Mouse (Mus musculus): ENCODE data around the gene Pex7. TPM values are rescaled to one million over a fixed set of nuclear protein-coding genes. Genes with fewer than 3 reads are reported as not detected.
A peak's percentile ranks its signal among the peaks of the same experiment; 100 is the strongest.

Gene Pex7
- total RNA-seq, 2 experiments from 2014 or later, result 22.8 to 23.2 TPM

DNA sequence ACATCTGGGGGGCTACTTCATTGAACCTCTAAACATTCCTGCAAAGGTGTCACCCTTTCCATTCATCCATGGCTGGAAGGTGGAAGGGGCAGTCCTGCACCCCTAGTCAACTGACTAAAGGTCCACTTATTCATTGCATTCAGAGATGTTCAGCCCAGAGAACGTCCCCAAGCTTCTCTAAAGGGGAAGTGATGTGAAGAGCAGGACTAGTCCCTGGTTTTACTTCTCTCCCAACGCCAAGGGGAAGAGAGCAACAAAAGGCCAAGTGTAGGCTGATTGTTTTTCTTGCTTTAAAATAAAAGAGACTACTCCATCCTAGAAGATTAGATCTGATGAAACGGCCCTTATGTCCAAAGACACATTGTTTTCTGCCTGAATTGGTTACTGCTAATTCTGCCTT lies 27.1 kb downstream of the Pex7 start:
- DNase-seq (ENCODE audit: low spot score in 2 of 2), result no peak

- DNase-seq (ENCODE audit: low spot score in 2 of 2), result no peak
Observed at GRCm38 (mm10) chr10:19879161-19879560, 28.3 kb downstream of the Pex7 start.

GRCm38 (mm10) chr10:19877679-19878078 lies 29.8 kb downstream of the Pex7 start:
- no peak for DNase-seq (ENCODE audit: low spot score in 2 of 2)

GRCm38 (mm10) chr10:19877257-19877656 lies 30.2 kb downstream of the Pex7 start:
- DNase-seq (ENCODE audit: low spot score in 2 of 2), result no peak

- no peak for DNase-seq (ENCODE audit: low spot score in 2 of 2)
Observed at GRCm38 (mm10) chr10:19876669-19877068, 30.8 kb downstream of the Pex7 start.

DNA sequence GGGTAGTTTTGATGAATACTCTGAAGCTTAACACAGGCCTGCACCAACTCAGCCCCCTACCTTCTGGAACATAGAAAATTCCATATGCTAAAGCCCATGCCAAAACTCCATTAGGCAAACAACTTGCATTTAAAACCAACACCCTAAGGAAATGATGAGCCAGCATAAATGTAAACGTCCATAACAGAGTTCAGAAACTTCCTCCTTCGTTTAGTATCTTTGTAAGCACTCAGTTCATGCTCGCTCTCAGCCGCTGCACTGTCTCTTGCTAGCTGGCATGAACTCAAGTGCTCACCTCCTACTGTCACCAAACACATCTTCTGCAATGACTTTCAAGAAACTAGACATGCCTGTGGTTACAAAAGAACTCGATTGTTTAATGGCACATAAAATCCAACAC lies 32.1 kb downstream of the Pex7 start:
- DNase-seq (ENCODE audit: low spot score in 2 of 2), result no peak

- DNase-seq (ENCODE audit: low spot score in 2 of 2), result no peak
Observed at GRCm38 (mm10) chr10:19855597-19856306, 51.7 kb downstream of the Pex7 start.

- DNase-seq (ENCODE audit: low spot score in 2 of 2), result no peak
Observed at GRCm38 (mm10) chr10:19853609-19854008, 53.9 kb downstream of the Pex7 start.

DNA sequence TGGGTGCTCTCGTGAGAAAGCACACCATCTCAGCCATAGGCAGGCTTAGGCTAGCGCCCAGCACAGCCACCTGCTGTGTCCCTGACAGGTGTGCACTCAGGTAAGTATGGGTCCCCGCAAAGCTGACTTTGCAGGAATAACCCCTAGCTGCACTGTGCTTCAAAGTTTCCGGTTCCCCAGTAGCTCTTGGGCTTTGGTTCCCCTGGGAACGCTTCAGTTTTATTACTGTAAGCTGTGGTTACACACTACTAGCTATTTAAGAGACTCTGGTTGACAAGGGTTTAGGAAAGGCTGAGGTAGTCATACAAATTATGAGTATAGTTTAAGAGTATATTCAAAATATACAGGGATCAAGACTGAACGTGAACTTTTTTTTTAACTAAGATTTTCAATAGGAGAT lies 54.7 kb downstream of the Pex7 start:
- no peak for DNase-seq (ENCODE audit: low spot score in 2 of 2)

DNA sequence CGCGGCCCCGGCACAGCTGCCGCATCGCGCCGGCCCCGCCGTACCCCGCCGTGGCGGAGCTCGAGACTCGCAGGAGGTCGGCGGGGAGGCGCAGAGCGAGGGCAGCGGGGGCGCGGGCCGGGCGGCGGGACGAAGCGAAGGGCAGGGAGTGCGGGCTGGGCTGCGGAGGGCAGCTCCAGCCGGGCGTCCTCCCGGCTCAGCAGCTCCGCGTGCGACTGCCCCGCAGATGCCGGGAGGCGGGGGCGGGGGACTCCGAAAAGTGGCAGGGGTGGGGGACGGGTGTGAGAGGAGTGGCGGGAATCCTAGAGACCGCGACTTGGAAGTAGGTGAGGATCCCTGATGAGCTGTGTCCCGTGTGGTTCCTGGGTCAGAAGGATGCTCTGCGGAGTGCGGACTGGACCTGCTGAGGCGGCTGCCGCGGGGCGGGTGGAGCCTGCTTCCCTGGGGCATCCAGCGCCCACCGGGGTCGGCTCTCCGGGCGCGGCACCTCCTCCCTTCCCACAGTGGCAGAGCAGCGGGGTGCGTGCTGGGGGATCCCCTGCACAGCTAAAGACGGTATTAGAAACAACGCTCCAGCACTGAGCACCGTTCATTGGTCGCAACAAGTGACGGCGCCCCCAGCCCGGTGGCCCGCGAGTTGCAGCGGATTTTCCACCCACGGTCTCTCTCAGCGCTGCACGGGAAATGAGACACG lies 56.3 kb downstream of the Pex7 start, which contains the start of gene Slc35d3:
Gene Slc35d3, minus strand, starts transcription at position 462 of the 694 bp plus-strand sequence.
- DNase-seq (ENCODE audit: low spot score in 2 of 2), result peak in 1 of 2 experiments; percentile 16

GRCm38 (mm10) chr10:19850544-19850997 lies 56.9 kb downstream of the Pex7 start:
- no peak for DNase-seq (ENCODE audit: low spot score in 2 of 2)

- no peak for DNase-seq (ENCODE audit: low spot score in 2 of 2)
Observed at GRCm38 (mm10) chr10:19849771-19850365, 57.6 kb downstream of the Pex7 start.

- DNase-seq (ENCODE audit: low spot score in 2 of 2), result no peak
Observed at GRCm38 (mm10) chr10:19848928-19849770, 58.3 kb downstream of the Pex7 start.

GRCm38 (mm10) chr10:19839836-19840235 lies 67.7 kb downstream of the Pex7 start:
- no peak for DNase-seq (ENCODE audit: low spot score in 2 of 2)

DNA sequence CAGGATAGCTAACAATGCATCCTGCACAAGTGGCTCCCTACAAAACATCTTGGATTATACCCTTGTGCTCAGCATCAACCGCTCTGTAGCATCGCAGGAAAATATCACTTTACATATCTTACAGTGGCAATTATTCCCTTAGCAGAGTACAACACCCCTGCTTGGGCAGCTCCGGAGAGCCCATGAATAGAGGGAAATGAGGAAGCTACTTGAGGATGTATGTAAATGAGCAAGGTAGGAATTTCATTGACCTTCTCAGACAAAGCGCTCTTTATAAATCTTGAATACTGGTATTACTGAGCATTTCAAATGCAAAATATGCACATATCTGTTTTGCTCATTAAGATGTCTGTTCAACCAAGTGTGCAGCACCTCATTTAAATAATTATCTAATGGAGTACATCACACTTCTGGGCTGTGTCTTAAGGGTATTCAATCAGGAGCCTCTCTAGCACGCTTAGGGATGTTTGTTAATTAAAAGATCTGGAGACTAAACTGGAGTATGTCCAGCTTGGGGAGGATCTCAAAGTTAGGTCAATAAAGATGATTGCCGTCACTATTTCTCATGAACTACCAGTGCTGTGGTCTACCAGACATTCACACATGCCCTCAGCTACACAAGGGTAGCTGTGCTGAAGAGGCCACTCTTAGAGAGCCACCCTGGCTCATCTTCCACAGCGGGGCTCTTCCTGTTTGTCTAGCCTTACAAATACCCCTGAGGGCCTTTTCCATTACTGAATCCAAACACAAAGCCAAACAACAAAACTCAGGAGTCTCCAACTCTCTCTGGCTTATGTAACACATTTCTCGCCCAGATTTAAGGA lies 71.4 kb downstream of the Pex7 start:
- no peak for DNase-seq (ENCODE audit: low spot score in 2 of 2)

DNA sequence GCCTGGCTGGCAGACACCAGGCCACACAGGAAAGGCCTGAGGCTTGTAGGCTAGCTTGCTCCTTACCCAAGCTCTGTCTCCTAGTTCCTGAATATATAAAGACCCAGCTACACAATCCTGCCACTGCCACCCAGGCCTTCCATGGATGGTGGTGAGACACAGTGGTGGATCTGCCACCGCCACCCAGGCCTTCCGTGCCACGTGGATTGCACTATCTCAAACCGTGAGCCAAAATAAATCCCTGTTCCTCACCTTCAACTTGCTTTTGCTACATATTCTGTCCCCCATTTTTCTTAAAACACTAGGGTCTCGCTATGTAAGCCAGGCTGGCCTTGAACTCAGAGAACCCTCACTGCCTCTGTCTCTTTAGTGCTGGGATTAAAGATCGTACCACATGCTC lies 73.3 kb downstream of the Pex7 start:
- DNase-seq (ENCODE audit: low spot score in 2 of 2), result no peak

GRCm38 (mm10) chr10:19831072-19831849 lies 76.2 kb downstream of the Pex7 start:
- DNase-seq (ENCODE audit: low spot score in 2 of 2), result no peak

DNA sequence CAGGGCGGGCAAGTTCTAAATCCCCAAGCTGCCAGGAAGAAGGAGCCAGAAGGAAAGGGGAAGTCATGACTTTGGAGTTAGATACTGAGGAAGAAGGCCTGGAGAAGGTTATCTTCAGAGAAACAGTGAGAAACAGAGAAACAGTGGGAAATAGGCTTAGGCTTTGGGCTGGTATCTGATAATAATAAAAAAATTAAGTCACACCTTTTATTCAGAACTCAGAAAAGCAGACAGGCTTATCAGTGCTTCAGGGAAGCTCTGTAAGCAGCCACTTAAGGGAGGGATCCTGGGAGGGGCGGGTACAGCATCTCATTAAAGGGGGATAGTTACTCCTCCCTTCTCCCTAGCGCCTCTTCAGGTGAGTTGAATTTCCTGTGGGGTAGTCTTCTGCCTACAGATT lies 86.5 kb downstream of the Pex7 start:
- DNase-seq (ENCODE audit: low spot score in 2 of 2), result no peak

GRCm38 (mm10) chr10:19818723-19819355 lies 88.7 kb downstream of the Pex7 start:
- DNase-seq (ENCODE audit: low spot score in 2 of 2), result no peak
